Mouse (Mus musculus): ENCODE results near the gene Cuta. TPM values are rescaled to one million over a fixed set of nuclear protein-coding genes. Genes with fewer than 3 reads are reported as not detected.

Cuta gene
- polyA plus RNA-seq, 1 experiment from 2014 or later: 189 TPM

DNA sequence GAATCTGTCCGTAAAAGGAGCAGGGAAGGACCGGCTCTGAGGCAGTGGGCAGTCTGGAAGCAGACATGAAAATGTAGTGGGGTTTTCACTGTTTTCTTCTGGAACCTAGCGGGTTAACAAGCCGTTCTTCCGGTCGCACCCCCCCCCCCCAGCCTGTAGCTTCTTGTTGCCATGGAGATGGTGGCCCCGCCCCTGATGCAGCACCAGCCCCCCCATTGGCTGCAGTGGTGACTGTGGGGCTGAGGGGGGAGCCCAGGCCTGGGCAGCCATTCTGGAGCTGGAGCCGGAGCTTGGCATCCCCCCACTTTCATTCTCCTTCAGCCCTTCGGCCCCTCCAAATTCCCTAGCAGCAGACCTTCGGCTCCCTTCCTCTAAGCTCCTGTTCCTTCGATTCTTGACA lies 12.0 kb upstream of the Cuta start:
- Histone ChIP-seq H3K27me3 (ENCODE audit: insufficient read depth, poor library complexity, severe bottlenecking) (peaks cover 23% of the 10 kb centered on the region), H3K27ac (peak overlapping the region; percentile 89), H3K4me1 (replicated peaks) (peaks cover 81% of the 10 kb centered on the region), H3K36me3 (peaks cover 28% of the 10 kb centered on the region), H3K9me3 (no peaks in the 10 kb centered on the region), H3K4me3 (peak overlapping the region; percentile 58)
- peak; percentile 91 for DNase-seq (ENCODE audit: low spot score)
- WGBS: 1% methylated on average over 11 of the region's 11 CpGs

DNA sequence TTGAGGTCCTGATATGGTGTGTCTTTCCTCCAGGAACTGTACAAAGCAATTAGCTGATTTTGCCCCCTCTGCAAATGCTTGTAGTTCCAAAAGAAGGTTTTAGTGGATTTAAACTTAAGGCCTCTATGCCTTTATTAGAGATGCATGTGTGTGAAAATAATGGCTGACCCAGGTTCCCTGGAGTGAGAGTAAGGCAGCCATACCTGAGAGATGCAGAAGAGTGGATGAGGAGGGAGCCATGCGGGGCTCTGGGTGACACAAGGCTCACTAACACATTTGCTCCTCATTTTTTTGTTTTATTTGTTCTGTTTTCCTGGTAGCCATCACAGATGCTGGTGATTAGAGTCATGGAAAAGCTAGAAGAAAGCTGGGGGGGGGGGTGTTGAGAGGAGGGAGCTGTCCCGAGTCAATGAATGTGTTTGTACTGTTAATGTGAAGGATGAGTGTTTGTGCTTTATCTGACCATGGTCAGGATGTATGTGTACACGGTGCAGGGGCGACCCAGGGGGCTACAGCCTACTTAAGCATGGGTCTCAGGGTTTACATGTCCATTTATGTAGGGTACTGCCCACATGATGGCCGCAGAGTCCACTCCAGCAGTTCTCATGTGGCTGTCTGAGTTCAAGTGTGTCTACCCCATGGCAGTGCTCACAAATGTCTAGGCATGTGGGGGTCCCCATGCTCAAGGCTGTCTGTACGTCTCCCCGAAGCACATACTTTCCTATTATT lies 11.4 kb upstream of the Cuta start:
- H3K9me3 ChIP-seq: no peaks in the 10 kb centered on the region
- H3K27ac ChIP-seq: peak overlapping the region; percentile 93
- peaks cover 88% of the 10 kb centered on the region for H3K4me1 ChIP-seq (replicated peaks)
- WGBS: 38% methylated on average over 7 of the region's 7 CpGs
- peak overlapping the region; percentile 58 for H3K4me3 ChIP-seq
- peaks cover 21% of the 10 kb centered on the region for H3K36me3 ChIP-seq
- H3K27me3 ChIP-seq (ENCODE audit: insufficient read depth, poor library complexity, severe bottlenecking): peaks cover 23% of the 10 kb centered on the region
- no peak for DNase-seq (ENCODE audit: low spot score)

DNA sequence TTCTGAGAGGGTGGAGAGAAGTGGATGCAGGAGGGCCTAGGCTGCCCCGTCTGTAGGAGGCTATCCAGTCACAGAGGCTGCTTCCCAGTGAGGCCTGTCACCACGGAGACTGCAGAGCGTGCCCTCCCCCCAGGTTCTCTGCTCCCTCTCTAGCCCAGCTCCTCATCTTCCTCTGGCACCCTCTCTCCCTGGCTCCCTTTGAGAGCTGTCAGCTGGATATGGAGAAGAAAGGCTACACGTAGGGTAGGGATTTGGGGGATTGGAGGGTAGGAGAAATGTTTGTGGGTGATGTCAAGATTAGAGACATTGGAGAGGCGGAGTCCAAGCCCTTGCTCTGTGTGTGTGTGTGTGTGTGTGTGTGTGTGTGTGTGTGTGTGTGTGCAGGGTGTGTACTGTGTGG lies 10.5 kb upstream of the Cuta start:
- DNase-seq (ENCODE audit: low spot score): no peak
- WGBS: 33% methylated on average over 5 of the region's 5 CpGs
- Histone ChIP-seq H3K4me3 (peak overlapping the region; percentile 75), H3K9me3 (no peaks in the 10 kb centered on the region), H3K27me3 (ENCODE audit: insufficient read depth, poor library complexity, severe bottlenecking) (peaks cover 23% of the 10 kb centered on the region), H3K27ac (peak overlapping the region; percentile 93), H3K36me3 (peaks cover 17% of the 10 kb centered on the region), H3K4me1 (replicated peaks) (peaks cover 95% of the 10 kb centered on the region)

DNA sequence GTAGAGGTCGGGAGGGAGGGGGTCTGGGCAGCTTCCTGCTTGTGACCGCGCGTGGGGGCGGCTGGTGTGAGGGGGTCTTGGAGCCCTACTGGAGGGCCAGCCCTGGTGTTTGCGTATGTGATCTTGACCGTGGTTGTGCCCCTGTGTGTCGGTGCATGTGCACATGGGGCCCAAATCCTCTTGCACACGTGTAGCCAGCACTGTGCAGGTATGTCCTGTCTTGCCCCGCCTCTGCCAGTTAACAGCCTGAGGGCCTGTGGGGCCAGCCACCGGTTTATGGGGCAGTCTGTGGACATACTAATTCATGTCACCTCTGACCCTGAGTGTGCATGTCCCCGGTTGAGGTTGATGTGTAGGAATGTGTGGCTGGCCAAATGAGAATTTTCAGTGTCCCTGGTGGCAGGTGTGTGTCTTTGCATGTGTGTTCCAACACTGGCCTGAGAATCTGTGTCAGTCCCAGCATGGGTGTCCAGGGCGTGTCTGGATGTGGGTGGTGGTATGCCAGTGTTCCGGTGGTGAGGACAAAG lies 9.7 kb upstream of the Cuta start:
- Histone ChIP-seq H3K27me3 (ENCODE audit: insufficient read depth, poor library complexity, severe bottlenecking) (peaks cover 23% of the 10 kb centered on the region), H3K4me1 (replicated peaks) (peaks cover 98% of the 10 kb centered on the region), H3K9me3 (no peaks in the 10 kb centered on the region), H3K27ac (peak overlapping the region; percentile 93), H3K4me3 (peak overlapping the region; percentile 75), H3K36me3 (peaks cover 19% of the 10 kb centered on the region; the same call in 1 of the 2 replicates)
- 7% methylated on average over 13 of the region's 14 CpGs for WGBS
- peak; percentile 49 for DNase-seq (ENCODE audit: low spot score)

DNA sequence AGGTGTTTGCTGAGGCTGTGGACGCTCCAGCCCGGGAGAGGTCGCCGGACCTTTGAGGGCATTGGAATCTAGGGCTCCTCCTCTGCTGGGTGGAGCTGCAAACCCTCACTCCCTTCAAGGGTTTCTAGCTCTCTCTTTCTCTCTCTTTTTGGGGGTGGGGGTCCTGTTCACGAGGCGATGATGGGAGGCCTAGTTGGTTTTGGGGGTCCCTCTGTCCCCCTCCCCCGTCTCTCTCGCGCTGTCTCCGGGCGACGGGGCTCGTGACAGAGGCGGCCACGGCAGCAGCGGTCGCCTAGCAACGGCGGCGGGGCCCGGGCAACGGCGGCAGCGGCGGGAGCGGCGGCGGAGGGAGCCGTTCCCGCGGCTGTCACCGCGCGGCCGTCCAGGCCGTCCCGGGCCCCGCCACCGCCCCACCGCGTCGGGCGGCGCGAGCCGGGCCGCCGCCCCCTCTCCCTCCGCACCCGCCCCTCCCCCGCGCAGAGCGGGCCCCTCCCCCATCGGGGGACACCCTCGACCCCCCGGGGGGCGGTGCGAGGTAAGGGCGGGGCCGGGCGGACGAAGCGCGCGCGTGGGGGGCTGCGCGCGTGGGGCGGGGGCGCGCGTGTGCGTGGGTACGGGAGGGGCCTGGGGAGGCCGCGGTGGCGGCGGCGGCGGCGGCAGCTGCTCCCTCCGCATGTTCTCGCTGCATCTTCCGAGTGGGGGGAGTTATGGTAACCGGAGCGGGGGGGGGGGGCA lies 9.1 kb upstream of the Cuta start:
- peaks cover 97% of the 10 kb centered on the region for H3K4me1 ChIP-seq (replicated peaks)
- H3K36me3 ChIP-seq: peaks cover 15% of the 10 kb centered on the region; the same call in 1 of the 2 replicates
- H3K27me3 ChIP-seq (ENCODE audit: insufficient read depth, poor library complexity, severe bottlenecking): peaks cover 18% of the 10 kb centered on the region
- WGBS: under 1% methylated on average over 54 of the region's 87 CpGs
- DNase-seq (ENCODE audit: low spot score): peak; percentile 71
- H3K27ac ChIP-seq: peak overlapping the region; percentile 93
- H3K4me3 ChIP-seq: peak overlapping the region; percentile 75
- no peaks in the 10 kb centered on the region for H3K9me3 ChIP-seq

DNA sequence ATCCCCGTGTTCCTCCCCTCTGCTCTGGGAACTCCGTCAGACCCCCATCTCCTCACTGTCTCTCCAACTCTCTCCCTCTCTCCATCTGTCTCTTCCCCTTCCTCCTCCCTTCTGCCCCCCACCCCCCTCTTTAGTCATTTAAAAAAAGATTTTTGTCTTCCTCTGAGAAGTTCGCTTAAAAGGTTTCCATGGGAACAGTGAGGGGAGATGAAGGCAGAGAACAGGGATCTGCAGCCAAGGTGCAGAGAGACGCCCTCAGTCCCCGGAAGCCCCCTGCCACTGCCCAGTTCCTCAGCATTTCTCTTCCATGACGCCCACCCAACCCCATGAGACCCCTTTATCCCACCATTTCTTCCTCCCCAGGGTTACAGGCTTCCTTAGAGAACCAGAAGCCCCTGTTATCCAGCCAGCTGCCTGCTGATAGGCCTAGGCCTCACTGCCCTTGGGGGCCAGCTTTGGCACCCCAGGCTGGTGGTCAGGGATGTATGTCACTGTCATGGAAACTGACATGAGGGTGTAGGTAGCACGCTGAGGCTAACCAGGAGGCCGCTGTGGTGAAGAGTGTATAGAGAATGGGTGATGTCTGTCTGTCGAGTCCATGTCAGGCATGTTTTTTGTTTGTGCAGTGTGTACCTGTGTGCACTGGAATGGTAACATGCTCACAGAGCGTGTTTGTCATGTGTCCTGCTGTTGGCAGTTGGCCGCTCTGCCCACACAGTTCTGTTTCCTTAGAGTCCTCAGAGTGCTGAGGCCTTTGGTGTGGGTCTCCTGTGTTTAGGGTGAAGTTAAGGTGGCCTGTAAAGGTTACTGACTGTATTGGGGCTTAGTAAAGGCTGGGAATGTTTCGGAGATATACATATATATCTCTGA lies 8.1 kb upstream of the Cuta start:
- no peaks in the 10 kb centered on the region for H3K9me3 ChIP-seq
- 0 out of 2 replicates have a peak, but pooled peaks cover 8% of the 10 kb centered on the region for H3K27me3 ChIP-seq (ENCODE audit: insufficient read depth, poor library complexity, severe bottlenecking)
- no peak for DNase-seq (ENCODE audit: low spot score)
- peaks cover 13% of the 10 kb centered on the region; the same call in 1 of the 2 replicates for H3K36me3 ChIP-seq
- H3K27ac ChIP-seq: peak overlapping the region; percentile 87
- H3K4me3 ChIP-seq: peak overlapping the region; percentile 56
- 27% methylated on average over 12 of the region's 12 CpGs for WGBS
- peaks cover 93% of the 10 kb centered on the region for H3K4me1 ChIP-seq (replicated peaks)

DNA sequence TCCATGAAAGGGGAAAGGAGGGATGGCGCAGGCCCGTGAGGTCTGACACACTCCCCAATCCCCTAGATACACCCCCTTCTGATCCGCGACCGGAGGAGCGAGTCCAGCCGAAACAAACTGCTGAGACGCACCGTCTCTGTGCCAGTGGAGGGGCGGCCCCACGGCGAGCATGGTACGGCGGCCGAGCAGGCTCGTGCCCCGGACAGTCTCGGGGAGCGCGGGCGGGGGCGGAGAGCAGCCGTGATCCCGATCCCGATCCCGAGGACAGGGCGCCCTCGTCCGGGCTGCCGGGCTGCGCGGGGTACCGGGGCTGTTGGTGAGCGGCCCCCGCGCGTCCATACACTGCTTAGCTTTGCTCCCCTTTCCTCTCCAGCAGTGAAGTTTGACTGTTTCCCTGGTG lies 7.2 kb upstream of the Cuta start:
- DNase-seq (ENCODE audit: low spot score): peak; percentile 72
- H3K4me3 ChIP-seq: peak overlapping the region; percentile 56
- peak overlapping the region; percentile 87 for H3K27ac ChIP-seq
- no peaks in the 10 kb centered on the region for H3K9me3 ChIP-seq
- H3K27me3 ChIP-seq (ENCODE audit: insufficient read depth, poor library complexity, severe bottlenecking): 0 out of 2 replicates have a peak, but pooled peaks cover 5% of the 10 kb centered on the region
- WGBS: under 1% methylated on average over 37 of the region's 37 CpGs
- peaks cover 93% of the 10 kb centered on the region for H3K4me1 ChIP-seq (replicated peaks)
- peaks cover 13% of the 10 kb centered on the region; the same call in 1 of the 2 replicates for H3K36me3 ChIP-seq

DNA sequence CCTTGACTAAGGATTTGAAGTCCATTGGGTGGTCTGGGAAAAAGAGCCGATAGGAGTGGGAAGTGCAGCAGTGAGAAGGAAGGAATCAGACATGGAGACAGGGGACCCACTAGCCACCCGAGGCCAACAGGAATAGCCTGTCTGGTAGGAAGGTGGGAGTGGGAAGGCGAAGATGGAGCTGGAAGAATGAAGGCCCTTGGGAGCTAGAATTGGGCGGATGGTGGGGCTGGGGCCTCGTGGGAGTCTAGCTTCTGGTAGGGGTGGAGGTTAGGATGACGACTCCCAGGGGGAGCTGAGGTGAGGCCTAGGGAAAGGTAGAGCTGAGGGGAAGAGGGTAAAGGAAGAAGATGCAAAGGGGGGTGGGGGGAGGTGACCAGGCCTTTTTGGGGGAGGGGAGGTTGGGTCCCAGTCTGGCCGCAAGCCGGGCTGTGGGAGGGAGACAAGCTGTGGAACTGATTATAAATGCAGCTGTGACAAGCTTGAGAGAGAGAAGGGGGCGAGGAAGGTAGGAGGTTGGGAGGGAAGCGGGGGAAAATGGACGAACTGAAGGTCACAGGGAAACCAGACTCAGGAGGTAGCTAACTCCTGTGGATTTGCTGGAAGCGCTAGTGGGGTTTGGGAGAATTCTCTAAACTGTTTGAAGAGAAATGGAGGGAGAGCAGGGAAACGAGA lies 6.6 kb upstream of the Cuta start:
- peak overlapping the region; percentile 56 for H3K4me3 ChIP-seq
- H3K36me3 ChIP-seq: peaks cover 13% of the 10 kb centered on the region; the same call in 1 of the 2 replicates
- no peaks in the 10 kb centered on the region for H3K9me3 ChIP-seq
- no peak for DNase-seq (ENCODE audit: low spot score)
- peak overlapping the region; percentile 87 for H3K27ac ChIP-seq
- peaks cover 93% of the 10 kb centered on the region for H3K4me1 ChIP-seq (replicated peaks)
- 23% methylated on average over 13 of the region's 13 CpGs for WGBS
- H3K27me3 ChIP-seq (ENCODE audit: insufficient read depth, poor library complexity, severe bottlenecking): 0 out of 2 replicates have a peak, but pooled peaks cover 5% of the 10 kb centered on the region

DNA sequence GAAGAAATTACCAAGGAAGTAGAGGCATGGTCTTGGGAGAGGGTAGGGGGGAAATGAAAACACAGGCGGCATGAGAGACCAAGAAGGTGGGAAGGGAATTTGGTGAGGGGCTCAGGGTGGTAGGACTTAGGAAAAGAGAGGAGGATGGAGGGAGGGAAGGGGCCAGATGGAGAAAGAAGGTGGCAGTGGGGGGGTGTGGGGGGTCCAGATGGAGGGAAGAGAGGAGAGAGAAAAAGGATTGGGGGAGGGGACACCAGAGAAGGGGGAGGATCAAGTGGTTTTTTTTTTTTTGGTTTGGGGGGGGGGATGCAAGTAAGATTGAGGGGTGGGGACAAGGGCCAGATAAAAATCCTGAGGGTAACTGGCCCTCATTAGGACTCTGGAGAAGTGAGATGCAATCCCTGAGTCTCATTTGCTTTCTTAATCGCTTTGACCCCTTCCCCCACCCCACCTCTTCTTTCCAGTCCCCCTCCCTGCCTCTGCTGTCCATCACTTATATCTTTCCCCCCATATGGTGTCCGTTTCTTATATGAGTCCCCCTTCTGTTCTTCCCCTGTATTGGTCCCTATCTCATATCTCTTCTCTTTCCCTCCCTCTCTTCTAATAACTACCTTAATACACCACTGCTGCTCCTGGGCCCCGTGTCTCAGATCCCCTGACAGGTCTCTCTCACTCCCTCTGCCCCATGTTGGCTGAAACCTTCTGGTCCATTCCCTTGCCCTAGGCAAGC lies 2.6 kb upstream of the Cuta start:
- H3K4me1 ChIP-seq (replicated peaks): peaks cover 88% of the 10 kb centered on the region

DNA sequence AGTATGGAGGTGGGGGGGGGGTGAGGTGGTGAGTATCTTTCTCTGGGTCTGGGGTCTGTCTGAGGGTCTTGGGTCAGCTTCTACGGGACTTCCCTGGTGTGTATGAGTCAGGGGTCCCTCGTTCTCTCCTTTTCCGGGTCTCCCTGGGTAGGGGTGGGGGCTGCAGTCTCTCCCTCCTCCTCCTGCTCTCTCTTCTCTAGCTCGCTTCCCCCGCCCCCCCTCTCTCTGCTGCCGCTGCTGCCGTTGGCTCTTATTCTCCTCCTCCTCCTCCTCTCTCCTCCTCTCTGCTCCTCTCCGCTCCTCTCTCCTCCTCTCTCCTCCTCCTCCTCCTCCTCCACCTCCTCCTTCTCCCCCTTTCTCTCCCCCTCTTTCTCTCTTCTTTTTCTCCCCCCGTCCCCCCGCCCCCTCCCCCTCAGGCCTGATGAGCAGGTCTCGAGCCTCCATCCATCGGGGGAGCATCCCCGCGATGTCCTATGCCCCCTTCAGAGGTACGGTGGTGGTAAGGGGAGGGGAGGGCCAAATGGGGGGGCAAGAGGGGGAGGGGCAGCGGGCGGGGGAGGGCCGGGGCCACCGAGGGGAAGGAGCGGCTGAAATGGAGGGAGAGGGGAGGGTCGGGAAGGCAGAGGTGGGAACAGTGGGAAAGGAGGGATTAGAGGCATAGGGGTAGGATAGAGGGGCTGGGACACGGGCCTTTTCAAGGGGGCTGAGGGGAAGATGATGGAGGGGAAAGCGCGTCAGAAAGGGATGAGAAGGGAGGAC lies 1.8 kb upstream of the Cuta start, which contains the start of gene Syngap1:
Syngap1 (plus strand) TSS at position 223 of the 759 bp plus-strand sequence.
- Histone ChIP-seq H3K27me3 (ENCODE audit: insufficient read depth, poor library complexity, severe bottlenecking) (no peaks in the 10 kb centered on the region), H3K9me3 (no peaks in the 10 kb centered on the region), H3K4me1 (replicated peaks) (peaks cover 87% of the 10 kb centered on the region), H3K27ac (peak within 1 kb of the TSS; percentile 96), H3K36me3 (peaks cover 28% of the 10 kb centered on the region), H3K4me3 (peak within 1 kb of the TSS; percentile 61)
- 2% methylated on average over 22 of the region's 24 CpGs for WGBS
- DNase-seq (ENCODE audit: low spot score): peak; percentile 54

More for the DNA sequence above, 2.6 kb upstream of the Cuta start:
- peak overlapping the region; percentile 61 for H3K4me3 ChIP-seq
- no peaks in the 10 kb centered on the region for H3K9me3 ChIP-seq
- H3K27me3 ChIP-seq (ENCODE audit: insufficient read depth, poor library complexity, severe bottlenecking): no peaks in the 10 kb centered on the region
- WGBS: 9% methylated on average over 4 of the region's 4 CpGs
- H3K27ac ChIP-seq: peak overlapping the region; percentile 96
- no peak for DNase-seq (ENCODE audit: low spot score)
- peaks cover 20% of the 10 kb centered on the region for H3K36me3 ChIP-seq

DNA sequence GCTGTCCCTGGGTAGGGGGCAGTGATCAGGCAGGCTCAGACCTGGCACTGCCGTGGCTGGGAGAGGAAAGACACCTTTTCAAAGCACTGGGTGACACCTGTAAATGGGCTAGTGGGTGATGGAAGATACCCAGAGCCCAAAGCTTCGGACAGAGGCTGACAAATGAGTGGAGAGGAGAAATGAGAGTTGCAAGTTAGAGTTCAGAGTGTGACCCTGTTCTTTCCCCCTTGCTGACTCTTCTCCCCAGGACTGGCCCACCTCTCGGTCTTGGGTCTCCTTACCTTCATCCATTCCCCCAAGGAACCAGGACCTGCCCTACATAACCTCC lies 568 bp upstream of the Cuta start:
- Histone ChIP-seq H3K27ac (peak overlapping the region; percentile 96), H3K4me1 (replicated peaks) (peaks cover 74% of the 10 kb centered on the region)

More for the DNA sequence above, 568 bp upstream of the Cuta start:
- peak overlapping the region; percentile 61 for H3K4me3 ChIP-seq
- WGBS: 3% methylated on average over 3 of the region's 3 CpGs
- H3K27me3 ChIP-seq (ENCODE audit: insufficient read depth, poor library complexity, severe bottlenecking): no peaks in the 10 kb centered on the region
- H3K9me3 ChIP-seq: no peaks in the 10 kb centered on the region
- H3K36me3 ChIP-seq: peaks cover 36% of the 10 kb centered on the region
- DNase-seq (ENCODE audit: low spot score): no peak
